Mouse (Mus musculus) cerebellum, adult 8-10 months (tissue): ENCODE measurements around the gene Parp14.

Source experiments
- DNase-seq: peaks from one replicate; pipeline ENCODE4 v3.0.0; 2022

Parp14 gene

DNA sequence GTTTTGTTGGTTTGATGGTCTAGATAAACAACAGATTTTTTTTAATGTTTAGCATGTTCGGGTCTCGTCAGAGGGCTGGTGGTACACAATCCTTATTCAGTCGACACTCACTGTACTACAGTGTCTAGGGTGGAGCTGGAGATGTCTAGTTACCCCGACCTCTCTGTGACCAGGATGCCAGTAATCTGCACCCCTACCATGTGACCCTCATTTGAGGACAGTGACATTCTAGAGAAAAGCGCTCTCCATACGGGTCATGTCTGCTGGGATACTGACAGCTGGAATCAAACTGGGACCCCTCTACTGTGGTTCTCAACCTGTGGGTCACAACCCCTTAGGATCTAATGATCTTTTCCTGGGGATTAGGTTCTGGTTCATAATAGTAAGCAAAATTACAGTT lies 1.7 kb downstream of the Parp14 start:
- DNase-seq, result no peak

DNA sequence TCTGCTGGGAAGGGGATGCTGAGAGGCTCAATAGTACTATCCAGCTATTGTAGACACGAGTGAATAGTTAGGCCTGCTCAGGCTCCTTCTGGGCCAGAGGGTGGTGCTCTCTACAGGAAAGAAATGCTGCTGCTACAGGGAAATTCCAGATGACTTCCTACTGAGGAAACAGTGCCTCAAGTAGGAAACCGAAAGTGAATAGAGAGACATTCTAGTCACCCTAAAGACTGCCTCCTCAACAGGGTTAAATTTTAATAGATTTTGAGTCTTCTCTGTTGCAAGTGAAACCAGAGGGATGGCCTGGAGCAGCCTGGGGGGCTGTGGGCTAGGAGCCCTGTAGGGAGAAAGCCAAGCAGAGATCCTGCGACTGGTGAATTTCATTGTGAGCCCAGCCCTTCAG lies 2.2 kb downstream of the Parp14 start:
- DNase-seq, result no peak

DNA sequence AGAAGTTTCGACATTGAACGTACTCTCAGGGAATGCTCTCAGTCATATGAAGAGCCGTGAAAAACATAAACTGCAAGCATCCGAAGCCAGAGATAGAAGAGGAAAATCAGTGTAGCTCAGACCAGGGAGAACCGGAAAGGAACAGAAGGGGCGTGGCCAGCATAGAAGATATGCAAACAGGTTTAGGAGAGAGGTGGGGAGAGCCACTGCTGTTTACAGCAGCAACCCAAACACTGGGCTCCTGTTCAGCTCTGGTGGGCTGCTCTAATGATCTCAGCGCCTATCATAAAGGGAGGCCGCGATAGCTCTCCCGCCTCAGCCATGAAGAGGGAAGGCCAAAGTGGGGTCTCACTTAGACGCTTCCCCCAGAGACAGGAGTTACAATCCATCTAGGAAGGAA lies 3.6 kb downstream of the Parp14 start:
- no peak for DNase-seq

DNA sequence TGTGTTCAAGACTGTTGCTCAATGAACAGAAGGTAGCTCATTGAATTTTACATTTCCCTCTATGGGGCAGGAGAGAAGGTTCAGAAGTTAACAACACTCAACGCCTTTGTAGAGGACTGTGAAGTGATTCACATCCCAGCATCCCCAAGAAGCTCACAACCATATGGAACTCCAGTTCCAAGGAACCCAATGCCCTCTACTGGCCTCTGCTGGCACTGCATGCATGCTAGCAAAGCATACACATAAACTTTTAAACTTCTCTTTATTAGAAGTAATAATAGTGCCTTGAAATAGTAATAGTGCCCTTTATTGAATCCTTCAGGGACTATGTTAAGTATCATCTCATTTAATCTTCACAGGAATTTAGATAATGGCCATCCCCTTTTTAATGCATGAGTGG lies 9.3 kb downstream of the Parp14 start:
- no peak for DNase-seq

DNA sequence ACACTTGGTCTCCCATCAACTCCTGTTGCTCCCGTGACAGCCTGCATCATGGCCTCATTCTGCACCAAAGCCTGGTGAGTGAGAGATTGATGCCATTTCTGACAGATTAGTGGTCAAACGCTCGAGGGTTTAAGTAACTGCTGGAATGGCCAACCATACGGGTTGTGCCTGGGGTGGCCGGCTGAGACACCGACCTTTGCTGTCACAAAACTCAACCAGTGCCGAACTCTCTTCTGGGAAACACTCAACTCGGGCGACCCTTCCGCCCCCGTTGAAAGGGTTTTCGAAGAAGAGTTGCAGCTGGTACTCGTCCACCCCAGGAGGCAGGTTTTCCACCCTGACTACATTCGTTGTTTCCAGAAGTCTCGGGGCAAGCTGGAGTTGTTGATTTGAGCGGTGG lies 11.1 kb downstream of the Parp14 start:
- DNase-seq, result no peak

DNA sequence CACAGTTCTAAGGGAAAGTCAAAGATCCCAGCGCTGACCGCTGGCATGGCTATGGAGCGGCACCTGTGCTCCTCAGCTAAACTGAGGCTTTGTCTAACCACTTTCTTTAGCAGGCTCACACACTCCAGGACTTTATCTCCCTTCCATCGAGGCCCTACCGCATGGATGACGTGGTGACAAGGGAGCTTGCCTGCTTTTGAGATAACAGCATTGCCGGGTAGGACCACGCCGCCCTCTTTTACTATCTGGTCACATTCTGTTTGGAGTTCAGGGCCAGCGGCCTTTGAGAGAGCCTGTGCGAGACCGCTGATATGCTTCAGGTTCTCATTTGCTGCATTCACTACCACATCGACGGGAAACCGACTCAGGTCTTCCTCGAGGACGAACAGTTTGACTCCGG lies 14.6 kb downstream of the Parp14 start:
- DNase-seq, result no peak

DNA sequence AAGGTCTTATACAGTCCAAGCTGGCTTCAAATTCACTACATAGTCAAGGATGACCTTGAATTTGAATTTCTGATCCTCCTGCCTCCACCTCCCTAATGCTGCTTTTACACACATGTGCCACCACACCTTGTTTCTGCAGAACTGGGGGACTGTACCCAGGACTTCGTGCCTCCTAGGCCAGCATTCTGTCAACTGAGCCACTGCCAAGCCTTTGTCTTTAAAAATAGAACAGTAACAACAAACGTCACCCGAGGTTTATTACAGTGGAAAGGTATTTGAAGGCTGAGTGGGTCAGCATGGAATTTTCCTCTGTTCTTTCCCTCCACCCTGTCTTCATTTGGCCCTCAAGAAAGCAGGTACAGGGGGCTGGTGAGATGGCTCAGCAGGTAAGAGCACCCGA lies 15.5 kb downstream of the Parp14 start:
- no peak for DNase-seq

DNA sequence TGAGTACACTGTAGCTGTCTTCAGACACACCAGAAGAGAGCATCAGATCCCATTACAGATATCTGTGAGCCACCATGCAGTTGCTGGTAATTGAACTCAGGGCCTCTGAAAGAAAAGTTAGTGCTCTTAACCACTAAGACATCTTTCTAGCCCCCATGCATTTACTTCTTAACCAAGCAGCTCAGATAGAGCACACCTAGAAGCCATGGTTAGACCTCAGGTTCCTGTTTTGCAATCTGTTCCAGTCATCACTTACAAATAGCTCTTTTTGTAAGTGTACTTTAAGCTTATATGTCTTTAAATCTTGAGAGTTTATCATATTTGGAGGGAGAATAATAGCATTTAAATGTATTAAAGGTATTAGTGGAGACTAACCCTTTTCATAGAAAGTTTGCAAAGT lies 24.2 kb downstream of the Parp14 start:
- no peak for DNase-seq

DNA sequence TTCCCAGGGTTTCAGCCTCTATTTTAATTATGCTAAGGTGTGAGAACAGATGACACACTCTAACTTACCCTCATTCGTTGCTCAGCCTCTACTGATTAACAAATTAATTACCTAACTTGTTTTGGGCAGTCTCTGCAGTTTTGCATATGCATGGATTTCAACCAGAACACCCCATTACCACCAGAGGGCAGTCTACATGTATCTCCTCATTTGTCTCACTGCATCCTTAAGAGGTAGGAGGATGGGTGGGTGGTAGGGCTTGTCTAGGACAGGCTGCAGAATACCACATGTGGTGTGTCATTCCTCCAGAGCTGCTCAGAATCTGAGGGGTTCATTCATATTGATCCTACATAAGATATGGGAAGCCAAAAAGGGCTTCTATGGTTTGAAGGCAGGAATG lies 31.7 kb downstream of the Parp14 start:
- peak; percentile 24 for DNase-seq

DNA sequence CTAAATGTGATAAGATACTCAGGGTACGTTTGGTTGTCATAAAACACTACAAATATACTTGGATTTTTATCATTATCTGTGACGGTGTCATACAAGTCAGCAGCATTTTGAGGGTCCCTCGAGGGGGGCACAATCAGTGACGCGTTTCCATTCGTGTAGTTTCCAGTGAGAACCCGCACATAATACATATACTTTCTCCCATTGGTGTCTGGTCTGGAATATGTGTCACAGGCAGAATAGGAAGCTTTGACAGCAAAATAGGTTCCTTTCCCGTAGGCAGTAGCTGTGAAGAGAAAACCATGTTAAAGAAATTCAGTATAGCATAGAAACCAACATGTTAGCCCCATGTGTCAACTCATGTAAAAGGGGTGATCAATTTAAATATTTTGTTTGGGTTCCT lies 36.7 kb downstream of the Parp14 start:
- no peak for DNase-seq

DNA sequence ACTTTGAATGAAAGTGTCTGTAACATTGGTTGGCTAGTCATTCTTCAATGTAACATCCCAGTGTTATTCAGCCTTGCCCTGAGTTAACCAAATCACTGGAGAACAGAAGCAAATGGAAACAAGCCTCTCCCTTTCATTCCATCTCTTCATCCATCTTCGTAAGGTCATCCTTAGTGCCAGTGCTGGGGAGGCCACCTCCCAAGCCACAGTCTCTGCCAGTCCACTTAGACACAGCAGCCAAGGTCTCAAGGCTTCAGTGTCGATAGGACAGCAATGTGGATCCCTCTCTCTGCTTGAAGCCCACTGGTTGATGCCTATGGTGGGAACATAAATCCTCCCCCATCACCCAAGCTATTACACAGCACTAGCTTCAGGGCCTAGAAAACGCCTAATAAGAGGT lies 38.4 kb downstream of the Parp14 start:
- no peak for DNase-seq

DNA sequence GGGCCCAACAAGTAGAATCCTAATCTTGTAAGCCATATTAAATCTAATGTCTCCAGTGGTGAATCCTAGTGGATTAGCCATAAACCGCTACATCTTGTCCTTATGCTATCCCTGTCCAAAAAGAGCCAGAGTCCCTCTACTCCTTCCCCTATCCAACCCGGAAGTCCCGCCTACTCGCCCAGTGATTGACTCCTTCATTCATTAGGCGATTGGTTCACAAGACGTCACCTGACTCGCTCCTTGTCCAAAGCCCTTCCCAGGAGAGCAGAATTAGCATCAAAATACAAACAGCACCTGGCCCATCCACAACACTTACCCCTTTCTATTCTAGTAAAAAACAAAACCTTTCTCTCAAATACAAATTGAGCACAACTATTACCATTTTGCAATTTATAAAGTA lies 41.3 kb downstream of the Parp14 start:
- no peak for DNase-seq

DNA sequence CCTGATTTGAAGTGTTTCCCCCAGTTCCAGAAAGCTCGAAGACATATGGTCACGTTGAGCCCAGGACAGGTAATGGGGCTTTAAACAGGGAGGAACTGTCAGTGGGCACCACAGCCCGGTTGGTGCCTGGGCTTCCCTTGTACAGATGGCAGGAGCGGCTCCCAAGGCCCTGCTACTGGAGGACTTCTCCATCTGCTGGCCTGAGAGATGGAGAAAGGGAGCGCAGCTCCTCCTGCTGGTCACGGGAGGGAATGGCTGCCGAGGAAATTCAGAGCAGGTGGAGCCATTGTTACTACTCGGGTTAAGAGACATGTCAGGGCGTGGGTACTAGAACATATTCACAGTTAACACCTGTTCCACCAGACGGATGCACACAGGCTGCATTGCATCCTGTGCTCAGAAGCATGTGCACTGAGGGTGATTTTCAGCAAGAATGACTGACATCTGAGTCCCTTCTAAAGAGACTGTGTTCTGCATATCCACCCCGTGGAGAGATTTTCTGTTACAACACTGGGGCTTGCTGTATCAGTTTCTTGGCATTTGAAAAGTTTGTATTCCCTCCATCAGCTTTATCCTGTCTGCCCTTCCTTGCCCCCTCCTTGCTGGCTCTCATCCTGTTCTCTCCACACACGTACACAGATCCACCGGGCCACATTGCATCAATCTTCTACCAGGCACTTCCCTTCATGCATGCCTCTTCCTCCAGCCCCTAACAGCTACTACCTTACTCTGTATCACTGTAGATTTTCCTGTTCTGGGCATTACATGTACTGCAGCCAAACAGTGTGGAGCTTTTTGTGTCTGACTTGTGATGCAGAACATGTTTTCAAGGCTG lies 53.9 kb downstream of the Parp14 start:
- DNase-seq, result peak; percentile 87

DNA sequence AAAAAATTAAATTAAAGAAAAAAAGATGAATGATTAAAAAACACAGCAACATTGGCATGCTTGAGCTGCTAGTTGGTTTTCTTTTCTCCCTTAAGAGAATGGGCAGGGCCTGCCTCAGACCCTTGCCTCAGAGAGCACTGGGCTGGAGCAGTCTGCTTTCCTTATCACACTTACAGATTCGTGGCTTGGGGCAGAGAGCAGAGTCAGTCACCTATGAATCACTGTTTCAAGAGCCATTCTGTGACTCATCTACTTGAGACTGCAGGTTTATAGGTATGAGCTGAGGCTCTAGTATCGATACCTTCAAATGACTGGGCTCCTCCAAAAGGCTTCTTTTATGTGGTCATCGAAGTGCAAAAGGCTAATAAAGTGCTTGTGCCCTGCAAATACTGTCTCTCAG lies 58.2 kb downstream of the Parp14 start:
- no peak for DNase-seq

DNA sequence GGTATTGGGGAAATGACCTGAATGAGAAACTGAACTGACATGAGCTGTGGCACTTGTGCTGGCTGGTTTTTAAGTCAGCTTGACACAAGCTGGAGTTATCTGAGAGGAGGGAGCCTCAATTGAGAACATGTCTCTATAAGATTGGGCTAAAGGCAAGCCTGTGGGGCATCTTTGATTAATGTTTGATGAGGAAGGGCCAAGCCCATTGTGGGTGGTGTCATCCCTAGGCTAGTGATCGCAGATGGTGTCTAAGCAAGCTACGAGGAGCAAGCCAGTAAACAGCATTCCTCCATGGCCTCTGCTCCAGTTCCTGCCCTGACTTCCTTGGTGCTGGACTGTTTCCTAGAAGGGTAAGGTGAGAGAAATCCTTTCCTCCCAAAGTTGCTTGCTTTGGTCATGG lies 62.5 kb downstream of the Parp14 start:
- no peak for DNase-seq

DNA sequence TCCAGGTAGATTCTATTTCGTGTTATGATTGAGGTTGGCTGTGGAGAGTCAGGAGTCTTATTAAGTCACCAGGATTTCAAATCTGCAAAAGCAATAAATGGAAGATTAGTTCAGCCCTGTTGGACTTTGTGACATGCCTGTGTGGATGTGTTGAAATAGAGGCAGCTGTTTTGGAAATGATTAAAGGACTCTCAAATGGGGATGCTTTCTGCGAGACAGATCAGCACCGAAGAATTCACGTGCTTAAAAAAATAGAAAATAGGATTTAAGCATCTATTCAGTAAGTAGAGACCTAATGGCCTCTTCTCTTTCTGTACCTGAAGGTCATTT lies 63.7 kb downstream of the Parp14 start:
- DNase-seq, result no peak

DNA sequence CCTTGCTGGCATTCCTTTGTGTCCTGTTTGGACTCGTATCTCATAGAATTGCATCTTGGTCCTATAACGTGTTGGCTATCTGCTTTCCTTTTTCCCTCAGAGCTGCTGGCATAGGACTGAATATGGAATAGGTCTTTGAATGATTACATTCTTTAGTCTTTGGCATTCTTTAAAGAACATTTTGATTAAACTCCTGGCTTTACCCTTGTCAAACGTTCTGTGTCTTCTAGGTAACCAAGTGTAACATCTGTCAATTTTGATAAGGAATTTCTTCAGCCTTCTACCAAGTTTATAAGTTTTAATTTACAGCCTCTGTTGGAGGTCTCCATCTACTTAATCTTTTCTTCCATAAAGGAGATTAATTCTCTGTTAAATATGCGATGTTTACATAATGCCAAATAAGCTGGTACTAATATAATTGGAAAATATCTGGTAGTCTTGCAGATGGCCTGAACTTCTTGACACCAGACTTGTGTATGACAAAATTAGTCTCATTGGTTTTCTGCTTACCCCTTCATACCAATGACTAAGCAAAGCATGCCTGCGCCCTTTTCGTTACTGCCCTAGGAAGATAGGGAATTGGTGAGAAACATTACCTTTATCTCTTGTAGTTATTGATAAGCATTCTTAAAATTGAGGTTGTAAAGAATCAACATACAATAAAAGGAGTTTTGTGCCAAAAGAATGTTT lies 64.2 kb downstream of the Parp14 start:
- DNase-seq, result no peak

DNA sequence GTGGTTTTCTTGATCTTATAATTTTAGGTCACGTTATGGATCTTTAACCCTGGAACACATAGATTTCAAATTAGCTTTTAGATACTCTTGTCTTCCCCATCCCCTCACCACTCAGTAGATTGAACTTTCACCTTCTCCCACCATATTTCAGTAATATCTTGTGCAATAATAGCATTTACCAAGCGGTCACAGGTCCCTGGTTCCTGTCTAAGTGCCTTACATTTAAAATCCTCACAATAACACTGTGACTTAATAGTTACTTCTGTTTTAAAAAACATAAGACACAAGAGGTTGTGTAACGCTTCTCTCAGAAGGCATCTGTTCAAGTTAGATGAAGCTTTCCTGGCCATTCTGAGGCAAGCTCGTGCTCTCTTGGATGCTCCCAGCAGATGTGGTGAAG lies 67.6 kb downstream of the Parp14 start:
- DNase-seq, result no peak

DNA sequence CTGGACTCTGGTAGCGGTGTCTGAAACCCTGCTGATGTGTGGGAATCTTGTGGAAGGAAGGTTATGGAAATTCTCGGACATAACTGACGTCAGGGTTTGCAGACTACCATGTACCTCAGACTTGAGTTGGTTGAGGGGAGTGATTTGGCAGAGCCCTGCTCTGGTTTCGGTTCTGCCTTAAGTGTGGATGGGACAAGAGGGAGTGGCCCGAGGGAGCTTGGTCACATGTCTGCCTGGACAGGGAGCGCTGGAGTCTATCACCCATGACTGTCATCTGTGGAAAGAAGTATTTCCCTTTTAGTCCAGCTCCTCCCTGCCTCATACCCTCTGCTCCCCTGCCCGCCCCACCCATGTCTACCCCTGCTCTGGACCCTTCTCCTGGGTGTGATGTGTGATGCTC lies 69.2 kb downstream of the Parp14 start:
- DNase-seq, result no peak

DNA sequence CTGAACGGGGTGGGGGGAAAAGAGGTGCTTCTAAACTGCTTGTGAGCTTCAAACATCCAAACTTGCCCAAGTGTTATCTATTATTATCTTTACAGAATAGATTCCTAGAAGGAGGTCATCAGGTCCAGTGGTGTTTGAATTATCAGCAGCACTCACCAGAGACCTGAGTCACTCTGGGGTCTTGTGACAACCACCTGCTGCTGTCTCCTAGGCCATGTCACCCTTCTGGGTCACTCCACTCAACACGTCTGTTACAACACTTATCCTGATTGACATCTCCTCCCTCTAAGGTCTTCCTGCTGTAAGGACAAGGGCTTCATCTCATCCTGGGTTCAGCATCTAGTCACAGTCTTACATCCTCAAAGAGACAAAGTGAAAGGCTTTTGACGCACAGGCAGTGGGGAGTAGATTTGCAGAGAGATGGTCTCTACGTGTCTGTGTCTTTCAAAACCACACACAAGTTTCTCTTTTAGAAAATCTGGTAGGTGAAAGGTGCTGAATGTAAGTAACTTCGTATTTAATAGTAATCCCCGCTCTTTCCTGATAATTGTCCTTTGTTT lies 79.3 kb downstream of the Parp14 start:
- DNase-seq, result no peak

DNA sequence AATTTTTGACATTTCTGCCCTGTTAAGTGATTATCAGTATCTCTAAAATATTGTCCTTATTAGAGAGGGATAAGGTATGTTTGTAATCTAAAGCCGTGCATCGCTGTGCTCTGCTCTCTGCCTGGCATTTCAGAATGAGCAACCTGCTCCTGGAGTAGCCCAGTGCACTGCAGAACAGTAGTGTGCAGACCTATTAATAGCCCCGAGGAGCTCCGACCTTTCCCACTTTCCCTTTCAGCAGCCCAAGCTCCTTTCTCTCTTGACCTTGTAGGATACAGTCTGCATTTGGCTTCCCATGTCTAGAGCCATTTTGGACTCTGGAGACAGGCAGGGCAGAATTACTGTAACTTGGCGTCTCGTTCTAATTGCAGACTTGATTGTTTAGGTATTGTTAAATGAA lies 83.0 kb downstream of the Parp14 start:
- no peak for DNase-seq

DNA sequence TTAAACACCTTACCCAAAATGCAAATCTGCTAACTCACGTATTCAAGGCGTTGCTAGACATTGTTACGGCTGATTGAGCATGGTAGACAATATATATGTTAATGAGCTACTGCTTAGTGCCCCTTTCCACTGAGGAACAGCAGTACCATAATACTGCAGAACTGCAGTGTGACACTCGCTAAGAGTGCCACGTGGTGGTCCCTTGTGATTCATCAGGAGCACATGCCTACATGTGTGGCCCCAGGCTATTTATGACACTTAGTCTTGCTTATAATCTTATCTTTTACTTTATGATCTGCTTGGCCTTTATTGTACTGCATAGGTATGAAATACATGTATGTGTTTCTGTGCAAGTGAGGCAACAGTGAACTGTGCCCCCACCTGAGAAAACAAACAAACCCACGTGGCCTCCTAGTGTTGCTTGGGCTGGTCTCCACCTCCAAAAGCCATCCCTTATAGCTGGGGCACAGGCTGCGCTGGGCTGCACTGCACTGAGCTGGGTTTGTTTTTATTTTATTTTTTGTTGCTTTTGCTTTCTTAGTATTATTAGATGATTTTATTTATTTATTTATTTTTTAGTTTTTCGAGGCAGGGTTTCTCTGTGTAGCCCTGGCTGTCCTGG lies 83.7 kb downstream of the Parp14 start:
- DNase-seq, result no peak

DNA sequence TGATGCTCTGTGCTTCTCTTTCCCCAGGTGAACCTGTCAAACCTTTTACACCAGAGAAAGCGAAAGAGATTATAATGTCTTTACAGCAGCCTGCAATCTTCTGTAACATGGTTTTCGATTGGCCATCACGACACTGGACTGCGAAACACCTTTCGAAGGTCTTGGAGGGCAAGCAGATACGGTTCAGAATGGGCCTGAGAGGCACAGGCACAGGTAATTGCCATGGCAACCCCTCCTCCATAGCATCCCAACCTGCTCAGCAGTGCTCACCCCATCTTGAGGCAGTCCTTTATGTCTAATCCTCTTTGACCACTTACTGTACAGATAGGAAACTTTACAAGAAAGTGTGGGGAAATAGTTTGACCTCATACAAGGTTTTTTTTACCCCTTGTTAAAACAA lies 84.2 kb downstream of the Parp14 start:
- DNase-seq, result no peak

DNA sequence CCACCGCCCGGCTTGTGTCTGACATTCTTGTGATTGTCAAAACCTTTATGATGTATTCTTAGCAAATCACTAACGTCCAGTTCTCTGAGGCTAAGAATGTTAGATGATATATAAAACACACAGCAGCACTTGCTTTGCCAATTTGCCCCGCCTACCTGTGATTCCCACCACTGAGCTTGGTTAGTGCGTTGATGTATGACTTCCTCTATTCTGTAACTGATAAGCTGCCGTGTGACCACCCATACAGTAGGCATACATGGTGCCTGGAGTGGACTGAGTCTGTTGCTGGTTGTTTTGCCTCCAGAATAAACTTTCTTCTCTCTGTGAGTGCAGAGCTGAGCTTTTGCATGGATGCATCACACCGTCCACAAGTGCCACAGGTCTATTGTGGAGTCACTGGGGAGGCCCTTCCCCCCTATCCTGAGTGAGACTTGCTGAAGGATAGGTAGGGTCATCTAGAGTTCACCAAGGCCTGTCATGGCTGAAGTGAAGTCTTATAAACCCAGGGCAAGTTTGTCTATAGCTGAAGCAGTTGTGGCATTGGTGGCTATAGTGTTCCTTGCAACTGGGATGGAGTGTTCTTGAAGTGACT lies 87.1 kb downstream of the Parp14 start:
- no peak for DNase-seq
